Mouse (Mus musculus) right cerebral cortex, postnatal 10 days (tissue): Measurements from ENCODE around the gene Gk5.
"Not testable (repeated sequence)": the region's sequence is repeated elsewhere in the genome, so short reads cannot be mapped to it uniquely, and the experiment has no call there.

Source experiments
- DNase-seq, 2 experiments: peaks; one replicate each; pipeline ENCODE4 v3.0.0; 2021; ENCODE audit warnings: low spot score in 2 of 2

Gene Gk5

DNA sequence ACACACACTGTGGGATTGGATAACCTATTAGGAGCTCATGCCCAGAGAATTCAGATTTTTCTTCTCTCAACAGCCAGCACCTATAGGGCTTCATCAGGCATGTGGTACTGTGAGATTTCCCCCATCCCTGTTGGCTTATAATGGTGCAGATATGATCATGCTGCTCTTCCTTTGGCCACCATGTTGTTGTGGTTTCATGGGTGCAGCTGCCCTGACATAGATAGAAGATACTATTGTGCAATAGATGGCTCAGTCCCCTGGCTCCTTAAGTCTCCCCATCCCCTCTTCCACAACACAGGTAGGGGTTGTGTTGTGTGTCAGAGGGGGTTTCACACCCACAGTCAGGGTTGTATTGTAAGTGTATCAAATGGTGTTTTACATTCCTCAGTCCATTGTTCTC is 25.7 kb downstream of the Gk5 start:
- DNase-seq = no peak

DNA sequence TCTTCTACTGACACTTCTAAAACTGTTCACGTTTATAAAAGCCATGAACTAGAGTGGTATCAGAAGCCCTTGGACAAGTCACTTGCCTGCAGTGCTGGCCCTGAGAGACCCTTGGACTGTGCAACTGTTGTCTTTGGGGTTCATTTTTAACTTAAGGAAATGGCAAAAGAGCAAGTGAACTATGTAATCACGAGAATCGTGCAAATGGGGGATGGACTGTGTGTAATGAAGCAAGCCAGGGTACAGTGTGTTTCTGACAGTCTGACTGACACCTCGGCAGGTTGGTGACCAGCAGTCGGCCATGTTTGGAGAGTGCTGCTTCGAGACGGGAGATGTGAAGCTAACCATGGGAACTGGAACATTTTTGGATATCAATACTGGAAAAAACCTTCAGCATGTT is 33.6 kb downstream of the Gk5 start:
- DNase-seq = no peak

DNA sequence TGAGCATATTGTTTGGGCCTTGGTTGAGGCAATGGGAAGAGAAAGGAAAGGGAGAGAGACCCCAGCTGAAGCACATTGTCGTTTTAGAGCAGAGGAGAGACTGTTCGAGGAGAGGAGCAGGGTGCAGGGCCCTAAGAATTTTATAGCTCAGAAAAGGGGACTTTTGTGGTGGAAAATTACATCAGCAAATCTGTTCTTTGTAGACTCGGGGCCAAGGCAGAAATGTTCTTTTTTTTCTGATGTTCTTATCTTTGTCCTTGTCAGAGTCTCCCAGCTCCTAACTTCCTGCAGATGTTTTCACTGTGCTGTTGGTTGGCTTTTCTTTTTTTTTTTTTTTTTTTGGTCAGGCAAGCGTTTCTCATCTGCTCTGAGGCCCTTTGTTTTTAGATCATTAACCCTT is 39.3 kb downstream of the Gk5 start:
- DNase-seq = no peak

DNA sequence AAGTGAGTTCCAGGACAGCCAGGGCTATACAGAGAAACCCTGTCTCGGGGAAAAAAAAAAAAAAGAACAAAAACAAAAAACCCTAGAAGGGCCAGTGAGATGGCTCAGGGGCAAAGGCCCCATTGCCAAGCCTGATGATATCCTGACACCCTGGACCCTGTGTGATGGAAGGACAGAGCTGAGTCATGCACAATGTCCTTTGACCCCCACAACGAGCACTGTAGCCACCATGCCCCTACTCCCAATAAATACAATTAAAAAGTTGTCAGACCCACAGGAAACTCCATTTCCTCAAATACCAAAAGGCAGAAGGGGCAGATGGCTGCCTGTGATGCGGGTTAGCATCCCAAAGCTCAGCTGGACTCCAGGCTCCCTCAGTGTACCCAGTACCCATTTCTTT is 39.9 kb downstream of the Gk5 start:
- no peak for DNase-seq

DNA sequence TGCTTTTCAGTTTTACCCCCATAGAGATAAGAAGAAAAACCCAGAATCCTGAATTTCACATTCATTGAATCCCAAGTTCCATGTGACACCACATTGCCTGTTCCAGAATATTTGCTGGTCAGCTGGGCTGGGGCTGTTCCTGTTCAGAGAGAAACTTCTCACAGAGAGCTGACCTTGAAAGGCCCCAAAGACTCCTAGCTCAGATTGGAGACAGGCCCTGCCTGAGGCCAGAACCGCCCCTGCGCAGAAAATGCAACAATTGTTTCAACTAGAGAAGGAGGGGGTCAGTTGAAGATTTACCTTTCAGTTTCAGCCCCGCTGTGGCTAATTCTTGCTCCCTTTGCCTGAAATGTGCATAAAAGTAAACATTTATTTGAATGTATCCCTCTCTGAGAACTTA is 41.6 kb downstream of the Gk5 start:
- DNase-seq = no peak

DNA sequence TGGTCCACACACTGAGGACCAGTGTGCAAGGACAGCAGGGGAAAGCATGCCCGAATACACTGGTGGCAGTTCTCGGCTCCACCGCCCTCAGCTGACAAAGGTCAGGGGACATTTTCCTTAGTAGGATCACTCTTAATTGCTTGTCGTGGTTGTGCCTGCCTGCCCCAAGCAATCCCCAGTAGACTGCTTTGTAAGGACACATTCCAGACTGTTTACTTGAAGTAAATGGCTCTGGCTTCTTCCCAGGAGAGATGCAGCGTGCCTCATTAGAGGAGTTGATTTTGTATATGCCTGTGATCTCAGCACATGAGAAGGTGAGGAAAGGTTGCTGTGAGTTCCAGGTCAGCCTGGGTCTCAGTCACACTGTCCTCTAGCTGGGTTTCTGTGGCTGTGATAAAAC is 43.3 kb downstream of the Gk5 start:
- DNase-seq = no peak

DNA sequence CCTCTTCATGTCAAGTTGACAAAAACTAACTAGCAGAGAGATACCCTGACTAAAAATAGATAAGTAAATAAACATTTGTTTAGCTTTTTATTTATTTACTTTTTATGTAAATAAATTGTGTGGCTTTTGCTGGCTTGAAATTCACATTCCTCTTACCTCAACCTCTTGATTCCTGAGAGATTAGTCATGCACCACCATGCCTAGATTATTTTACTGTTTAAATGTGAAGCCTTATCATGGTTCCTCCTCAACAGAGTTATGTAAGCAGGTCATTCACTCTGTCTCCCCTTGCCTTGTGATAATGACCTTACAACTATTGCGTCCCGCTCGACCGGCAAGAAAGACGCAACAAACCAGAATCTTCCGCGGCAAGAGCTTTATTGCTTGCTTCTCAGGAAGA is 44.3 kb downstream of the Gk5 start:
- no peak for DNase-seq

DNA sequence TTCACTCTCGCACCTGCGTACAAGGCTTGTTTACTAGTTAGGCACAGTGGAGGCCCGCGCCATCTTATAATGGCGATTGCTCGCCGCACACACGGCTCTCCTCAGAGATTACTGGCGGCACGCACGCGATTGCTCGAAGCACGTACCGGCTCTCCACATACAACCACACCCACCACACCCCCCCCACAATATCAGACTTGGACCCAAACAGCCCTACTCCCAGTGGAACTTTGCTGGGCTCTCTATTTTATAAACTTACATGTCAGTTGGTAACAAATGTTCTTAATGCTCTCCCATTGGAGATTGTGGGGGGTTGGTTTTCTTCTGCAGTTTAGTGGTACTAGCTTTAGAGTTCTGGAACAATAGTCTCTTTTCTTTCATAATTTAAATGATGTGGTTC is 44.8 kb downstream of the Gk5 start:
- not testable (repeated sequence) for DNase-seq

DNA sequence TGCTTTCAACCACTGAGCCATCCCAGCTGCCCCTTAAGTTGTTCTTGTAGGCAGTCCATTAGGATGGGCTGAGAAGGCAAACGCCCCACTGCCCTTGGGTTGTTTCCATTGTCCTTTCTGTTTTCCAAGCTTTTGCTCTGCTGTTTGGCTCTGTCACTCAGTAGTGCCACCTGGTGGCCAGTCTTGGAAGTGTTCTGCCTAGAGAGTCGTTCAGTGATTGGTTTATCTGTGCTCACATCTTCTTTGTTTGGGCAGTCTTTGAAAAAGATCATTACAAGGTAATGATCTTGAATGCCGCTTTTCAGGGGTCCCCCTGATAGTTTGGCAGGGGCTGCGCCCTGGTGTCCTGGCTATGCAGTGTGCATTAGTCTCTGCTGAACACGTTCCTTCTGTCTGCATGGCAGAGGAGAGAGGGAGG is 48.0 kb downstream of the Gk5 start:
- DNase-seq = peak; percentile 32 to 46

DNA sequence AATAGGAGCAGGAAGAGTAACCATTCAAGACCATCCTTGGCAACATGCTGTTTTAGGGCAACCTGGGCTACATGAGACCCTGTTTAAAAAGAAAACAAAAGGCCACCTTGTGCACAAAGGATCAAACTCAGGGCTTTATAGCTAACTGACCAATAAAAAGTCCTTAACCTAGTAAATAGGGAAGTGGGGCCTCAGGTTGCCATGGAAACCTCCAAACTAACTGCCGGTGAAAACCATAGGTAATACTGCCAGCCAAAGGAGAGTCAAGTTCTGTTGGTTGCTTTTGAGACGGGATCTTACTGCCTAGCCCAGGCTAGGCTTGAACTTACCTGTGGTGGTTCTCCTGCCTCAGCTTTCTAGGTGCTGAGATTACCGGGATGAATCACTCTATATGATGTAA is 51.4 kb downstream of the Gk5 start:
- no peak for DNase-seq

DNA sequence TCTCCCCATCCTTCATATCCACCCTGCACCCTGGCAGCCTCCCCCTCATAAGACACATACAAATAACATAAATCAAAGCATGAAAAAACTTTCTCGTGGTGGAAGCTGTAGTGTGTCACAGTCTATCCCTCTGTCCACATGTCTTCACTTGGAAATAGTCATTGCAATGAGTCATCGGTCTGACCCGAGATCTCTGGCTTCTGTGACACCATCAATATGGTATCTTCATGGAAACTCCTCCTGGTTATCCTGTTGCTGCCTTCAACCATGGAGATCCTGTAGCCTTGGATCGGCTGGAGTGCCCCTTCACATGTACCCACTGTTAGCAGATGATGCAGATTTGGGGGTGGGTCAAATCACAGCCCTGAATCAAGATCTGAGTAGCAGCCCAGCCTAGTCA is 65.7 kb downstream of the Gk5 start:
- DNase-seq = no peak

DNA sequence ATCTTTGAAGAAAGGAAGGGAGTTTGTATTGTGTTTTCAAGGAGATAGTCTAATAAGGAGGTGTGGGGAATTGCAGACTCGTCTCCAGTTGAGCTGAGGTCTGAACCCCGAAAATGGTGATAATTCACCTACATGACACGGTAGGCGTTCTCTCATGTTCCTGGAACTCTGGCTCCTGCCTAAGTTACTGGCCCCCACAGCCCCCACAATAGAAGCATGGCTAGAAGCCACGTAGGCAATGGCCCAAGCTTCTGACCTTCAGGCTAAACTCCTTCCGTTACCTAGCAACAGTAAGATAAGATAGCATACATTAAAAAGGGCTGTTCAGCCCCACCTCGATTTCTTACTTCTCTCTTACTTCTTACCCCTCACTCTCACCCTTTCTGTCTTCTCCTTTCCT is 67.5 kb downstream of the Gk5 start:
- DNase-seq = no peak

DNA sequence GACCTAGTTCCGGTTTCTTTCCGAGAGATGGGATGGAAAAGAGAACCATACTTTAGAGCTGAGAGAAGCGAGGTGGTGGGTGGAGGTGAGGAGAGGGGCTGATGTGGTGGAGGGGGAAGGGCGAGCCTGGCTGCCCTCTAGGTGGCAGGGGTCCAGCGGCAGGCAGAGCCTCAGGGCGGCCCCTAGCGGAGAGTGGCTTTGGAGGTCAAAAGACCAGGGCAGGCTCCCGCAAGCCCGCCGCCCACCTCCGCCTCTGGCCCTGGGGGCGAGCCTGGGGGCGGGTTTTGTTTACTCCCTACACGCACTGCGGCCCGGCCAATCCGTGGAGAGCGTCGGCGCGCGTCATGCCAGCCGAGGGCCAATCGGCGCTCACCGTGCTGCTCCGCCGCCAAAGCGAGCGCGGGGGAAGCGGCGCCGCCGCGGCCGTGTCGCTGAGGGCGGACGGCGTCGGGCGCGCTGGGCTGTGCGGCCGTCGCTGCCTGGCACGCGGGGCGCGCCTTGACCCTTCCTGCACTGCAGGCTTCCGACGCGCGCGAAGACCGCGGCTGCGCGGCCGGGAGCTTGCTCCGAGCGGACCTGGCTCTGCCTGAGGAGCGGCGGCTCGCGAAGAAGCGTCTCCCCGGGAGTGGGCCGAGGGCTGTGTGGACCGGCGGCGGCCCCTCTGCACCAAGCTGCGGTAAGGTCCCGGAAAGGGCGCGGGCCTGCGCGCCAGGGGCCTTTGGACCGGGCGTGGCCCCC is 76.9 kb downstream of the Gk5 start, which contains the start of gene Tfdp2:
Gene Tfdp2 (plus strand): TSS at position 391 of the 738 bp plus-strand sequence.
- peak; percentile 92 to 93 for DNase-seq

DNA sequence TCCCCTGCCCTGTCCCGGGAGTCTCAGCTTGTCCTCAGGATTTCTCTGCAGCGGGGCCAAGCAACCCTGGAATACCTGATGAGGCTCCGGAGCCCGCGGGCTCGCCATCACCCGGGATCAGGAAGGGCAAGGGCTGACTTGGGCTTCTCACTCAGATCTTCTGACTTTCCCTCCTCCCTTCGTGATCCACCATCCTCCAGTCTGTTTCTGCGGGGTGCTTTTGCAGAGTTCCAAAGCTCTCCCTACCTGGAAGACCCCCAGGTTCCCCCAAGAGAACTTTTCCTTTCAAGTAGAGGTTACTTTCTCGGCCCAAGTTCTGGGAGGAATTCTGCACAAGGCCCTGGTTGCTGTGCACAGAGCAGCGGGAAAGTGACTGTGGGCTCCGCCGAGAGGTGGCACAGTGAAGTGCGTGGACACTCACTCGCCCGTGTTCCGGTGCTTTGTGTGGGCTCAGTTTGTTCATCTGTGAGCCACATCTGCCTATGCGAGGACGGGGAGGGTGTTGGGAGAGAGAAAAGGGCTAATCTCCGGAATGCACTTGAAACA is 77.5 kb downstream of the Gk5 start:
- peak; percentile 59 to 67 for DNase-seq

DNA sequence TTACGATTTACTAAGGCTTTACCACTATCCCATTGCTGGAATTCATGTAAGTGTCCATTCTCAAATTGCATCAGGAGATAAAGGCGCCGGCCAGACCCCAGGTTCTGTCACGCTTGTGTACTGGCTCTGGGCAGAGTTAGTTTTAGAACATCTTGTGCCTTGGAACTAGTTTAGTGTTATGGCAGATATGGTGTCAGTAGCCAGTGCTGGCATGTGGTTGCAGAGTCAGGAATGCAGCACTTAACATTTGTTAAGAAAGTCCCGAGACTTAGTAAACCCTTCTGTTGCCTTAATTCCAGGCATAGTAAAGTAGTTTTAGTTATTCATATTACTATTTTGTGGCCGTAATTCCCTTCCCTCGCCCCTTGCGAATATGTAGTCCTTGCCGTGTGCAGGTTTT is 78.6 kb downstream of the Gk5 start:
- DNase-seq = no peak

DNA sequence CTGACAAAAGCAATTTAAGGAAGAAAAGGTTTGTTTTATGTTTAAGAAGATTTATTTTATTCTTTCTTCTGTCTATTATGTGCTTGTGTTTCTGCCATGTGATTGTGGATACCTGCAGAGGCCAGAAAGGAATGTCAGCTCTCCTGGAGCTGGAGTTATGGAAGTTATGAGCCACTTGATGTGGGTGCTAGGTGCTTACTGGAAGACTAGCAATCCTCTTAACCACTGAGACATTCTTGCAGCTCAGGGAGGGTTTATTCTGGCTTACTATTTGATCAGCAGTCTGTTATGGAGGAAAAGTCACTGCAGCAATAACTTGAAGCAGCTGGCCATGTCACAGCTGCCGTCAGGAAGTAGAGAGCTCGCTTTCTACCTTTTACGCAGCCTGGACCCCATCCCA is 84.5 kb downstream of the Gk5 start:
- no peak for DNase-seq

DNA sequence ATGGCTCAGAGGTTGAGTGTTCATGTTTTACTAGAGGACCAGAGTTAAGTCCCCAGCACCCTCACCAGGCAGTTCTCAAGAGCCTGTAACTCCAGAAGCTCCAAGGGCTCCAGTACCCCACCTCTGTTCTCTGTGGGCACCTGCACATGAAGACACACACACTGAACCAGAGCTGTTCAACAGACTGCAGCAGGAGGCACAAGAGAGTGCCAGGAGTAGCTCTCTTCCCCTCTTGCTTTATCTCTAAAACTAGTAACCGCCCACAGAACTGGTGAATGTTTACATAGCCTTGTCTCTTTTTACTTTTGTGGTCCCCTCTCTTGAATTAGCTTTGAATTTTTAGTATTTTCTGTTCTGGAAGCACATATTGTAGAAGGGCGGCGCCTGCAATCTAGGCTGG is 88.3 kb downstream of the Gk5 start:
- DNase-seq = no peak

DNA sequence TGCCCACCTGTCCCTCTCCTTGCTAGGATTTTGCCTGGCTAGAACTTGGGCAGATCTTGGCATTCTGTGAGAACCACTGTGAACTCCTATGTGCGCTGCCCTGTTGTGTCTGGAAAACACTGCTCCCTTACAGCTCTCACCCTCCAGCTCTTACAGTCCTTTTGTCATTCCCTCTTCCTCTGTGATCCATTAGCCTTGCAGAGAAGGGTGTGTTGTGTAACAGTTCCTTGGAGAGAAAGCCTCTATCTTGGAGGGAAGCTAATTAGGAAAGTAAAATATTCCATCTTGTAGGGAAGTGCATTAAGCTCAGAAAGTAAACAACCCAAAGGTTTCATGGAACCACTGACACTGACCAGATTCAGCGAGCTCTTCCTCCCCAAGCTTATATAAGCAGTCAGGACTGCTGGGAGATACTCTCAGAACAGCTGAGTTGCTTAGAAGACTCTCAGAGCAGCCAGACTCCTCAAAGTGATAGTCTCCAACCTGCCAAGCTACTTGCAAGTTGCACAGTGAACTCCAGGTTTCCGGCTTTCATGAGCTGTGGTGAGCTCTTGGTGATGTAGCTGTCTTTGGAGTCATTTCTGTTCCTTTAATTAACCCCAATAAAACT is 94.0 kb downstream of the Gk5 start:
- DNase-seq = no peak

DNA sequence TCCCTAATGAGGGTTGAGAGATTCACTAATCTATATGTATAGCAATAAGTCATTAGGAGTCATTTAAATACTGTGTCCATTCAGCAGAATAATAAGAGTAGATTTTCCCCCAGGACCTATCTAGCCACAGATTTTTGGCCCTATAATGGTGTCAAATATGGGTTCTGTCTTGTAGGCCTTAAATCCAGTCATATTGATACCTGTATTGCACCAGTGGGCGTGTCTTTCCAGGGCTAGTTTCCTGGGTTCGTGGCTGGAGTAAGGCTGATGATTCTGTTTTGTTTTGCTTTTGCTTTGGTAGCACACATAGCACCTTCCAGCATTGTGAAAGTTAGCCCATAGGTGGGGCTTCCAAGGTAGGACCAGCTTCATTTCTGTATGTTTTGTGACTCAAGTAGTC is 95.0 kb downstream of the Gk5 start:
- DNase-seq = no peak

DNA sequence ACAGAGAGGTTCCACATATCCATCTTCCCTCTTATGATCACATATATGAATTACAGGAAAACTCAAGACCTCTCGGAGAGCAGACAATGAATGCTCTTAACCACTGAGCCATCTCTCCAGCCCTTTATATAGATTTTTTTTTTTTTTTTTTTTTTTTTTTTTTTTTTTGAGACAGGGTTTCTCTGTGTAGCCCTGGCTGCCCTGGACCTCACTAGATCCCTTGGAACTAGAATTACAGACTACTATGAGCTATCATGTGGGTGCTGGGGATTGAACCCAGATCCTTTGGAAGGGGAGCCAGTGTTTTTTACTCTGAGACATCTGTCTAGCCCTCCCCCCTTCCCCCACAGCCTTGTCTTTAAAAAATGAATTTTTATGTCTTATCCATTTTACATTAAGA is 98.1 kb downstream of the Gk5 start:
- DNase-seq = no peak

DNA sequence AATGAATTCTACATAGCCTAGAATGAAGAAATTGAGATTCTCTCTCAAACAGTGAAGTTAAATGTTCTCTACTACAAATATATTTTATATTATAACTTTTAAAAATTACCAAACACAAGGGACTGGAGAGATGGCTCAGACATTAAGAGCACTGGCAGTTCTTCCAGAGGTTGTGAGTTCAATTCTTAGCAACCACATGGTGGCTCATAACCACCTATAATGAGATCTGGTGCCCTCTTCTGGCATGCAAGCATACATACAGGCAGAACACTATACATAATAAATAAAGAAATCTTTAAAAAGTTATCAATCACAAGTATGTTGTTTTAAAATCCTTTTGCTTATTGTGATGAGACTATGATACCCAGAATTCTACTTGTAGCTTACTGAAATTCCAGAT is 98.6 kb downstream of the Gk5 start:
- no peak for DNase-seq

DNA sequence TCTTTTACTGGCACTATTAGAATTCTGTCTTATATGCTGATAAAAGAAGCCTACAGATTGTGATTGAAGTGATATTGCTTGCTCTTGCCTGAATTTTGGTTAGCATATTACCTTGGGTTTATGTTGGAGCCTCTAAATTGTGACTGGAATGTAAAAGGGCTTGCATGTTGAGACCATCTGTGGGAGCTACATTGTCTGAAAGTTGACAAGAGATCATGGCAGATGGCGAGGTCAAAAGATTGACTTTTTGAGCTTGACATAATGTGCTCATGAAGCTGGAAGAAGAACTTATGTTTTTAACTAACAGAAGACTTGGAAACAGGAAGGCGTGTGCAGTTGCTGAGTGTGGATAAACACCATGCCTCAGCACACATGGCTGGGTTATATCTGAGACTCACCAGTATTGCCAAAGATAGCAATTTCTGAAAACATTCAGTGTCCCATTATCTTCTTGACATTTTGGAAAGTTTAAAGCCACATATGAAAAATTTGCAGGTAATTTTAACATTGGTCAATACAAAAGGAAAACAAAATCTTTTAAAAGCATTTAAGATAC is 100.0 kb downstream of the Gk5 start:
- DNase-seq = no peak

DNA sequence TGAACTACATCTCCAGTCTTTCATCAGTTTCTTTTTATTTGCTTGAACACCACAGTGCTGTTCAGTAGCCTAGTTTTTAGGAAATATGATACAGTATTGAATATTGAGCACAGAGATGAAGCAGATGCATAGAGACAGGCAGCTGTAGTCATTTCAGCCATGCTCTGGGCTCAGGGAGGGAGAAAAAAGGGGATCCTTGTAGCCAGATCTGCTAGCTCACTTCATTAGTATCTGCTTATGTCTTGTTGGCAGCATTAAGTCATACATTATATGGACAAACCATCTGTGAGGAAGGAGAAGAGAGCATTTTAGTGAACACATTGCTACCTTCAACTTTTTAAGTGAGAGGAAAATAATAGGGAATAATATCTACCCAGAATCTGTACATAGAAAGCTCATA is 101.3 kb downstream of the Gk5 start:
- no peak for DNase-seq
